Mouse (Mus musculus): Measurements from ENCODE around the gene Smim17. TPM values are rescaled to one million over a fixed set of nuclear protein-coding genes. Genes with fewer than 3 reads are reported as not detected.
A peak's percentile ranks its signal among the peaks of the same experiment; 100 is the strongest.
"Not testable (repeated sequence)": the region's sequence is repeated elsewhere in the genome, so short reads cannot be mapped to it uniquely, and the experiment has no call there.

Gene Smim17
- polyA plus RNA-seq (2015; fragmentation: Nextera tagmentation; extraction: Ambion mirVana): 0.20 TPM in 1 of 2 replicates, not detected in the other

DNA sequence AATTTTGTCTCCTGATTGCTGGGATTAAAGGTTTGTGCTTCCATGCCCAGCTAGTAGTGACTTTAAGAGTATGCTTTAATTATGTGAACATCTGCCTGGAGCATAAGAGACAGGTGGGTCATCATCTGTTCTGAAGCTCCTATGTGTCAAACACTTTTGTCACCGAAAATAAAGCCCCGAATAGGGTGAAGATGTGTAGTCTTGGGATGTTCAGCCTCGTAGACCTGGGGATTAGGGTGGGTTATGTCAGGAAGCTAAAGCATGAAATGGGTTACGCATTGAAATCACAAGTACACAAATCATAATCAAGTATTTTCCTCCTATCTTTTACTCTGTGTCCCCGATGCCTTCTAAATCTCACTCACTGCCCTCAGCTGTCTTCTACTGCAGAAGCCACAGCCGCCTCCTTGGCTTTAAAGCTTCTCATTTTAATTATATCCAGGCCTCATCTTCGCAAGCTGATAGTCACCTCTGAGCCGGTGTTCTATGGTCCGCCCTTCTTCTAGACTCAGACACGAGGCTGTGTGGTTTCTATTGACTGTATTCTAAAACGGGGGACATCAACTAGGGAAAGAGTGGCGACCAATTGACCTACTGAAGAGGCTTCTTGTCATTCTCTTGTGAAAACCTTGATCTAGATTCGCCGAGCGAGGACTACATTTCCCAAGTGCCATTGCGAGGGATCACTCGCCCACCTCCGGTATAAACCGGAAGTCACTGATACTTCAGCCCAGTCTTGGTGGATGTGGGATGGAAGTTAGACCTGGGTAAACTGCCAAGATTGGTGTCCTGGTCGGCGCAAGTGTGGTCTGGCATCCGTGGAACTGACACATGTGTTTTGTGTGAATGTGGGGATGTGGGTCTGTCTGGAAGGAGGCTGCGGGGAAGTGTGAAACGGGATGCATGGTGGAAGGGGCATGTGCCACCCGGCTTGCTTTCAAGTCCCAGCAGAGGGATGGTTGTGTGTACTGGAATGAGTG, at the start of gene Smim17:
Gene Smim17, plus strand, starts transcription at position 720 of the 980 bp plus-strand sequence.
- H3K9ac ChIP-seq: peak within 1 kb of the TSS; percentile 29
- H3K4me1 ChIP-seq: peaks cover 6% of the 10 kb centered on the region; the same call in 1 of the 2 replicates
- 27% methylated on average over 25 of the region's 25 CpGs for WGBS
- H3K36me3 ChIP-seq: peaks cover 21% of the 10 kb centered on the region
- ATAC-seq (ENCODE audit: borderline replicate concordance, extremely low read depth, low FRiP score, low TSS enrichment): peak; percentile 89
- no peaks in the 10 kb centered on the region for H3K27me3 ChIP-seq
- peak within 1 kb of the TSS; percentile 47 for H3K4me3 ChIP-seq
- H3K27ac ChIP-seq: no peak within 1 kb of the TSS
- H3K4me2 ChIP-seq: peak within 1 kb of the TSS; percentile 68
- no peaks in the 10 kb centered on the region for H3K9me3 ChIP-seq

DNA sequence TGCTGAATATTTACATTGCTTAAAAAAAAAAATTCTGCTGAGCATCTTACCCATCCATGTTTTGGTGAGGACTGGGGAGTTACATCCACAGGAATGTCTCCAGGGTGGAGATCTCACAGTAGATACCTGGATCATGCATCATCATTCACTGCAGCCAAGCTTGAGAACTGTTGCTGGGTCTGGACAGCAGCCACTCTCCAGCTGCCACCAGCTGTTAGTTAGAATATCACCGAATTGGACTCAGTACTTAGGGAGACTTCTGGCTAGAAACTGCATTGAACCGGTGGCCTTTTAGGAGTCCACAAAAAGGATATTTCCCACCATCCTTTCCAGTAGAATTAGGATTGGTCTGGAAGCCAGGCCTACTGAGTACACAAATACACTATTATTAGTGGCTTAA, 40.4 kb upstream of the Smim17 start:
- Histone ChIP-seq H3K9me3 (no peaks in the 10 kb centered on the region), H3K4me3 (no peak overlapping the region), H3K4me1 (peaks cover 5% of the 10 kb centered on the region; the same call in 1 of the 2 replicates), H3K36me3 (no peaks in the 10 kb centered on the region), H3K9ac (no peak overlapping the region), H3K4me2 (no peak overlapping the region), H3K27ac (no peak overlapping the region), H3K27me3 (no peaks in the 10 kb centered on the region)
- ATAC-seq (ENCODE audit: borderline replicate concordance, extremely low read depth, low FRiP score, low TSS enrichment): no peak
- 46% methylated on average over 2 of the region's 2 CpGs for WGBS

DNA sequence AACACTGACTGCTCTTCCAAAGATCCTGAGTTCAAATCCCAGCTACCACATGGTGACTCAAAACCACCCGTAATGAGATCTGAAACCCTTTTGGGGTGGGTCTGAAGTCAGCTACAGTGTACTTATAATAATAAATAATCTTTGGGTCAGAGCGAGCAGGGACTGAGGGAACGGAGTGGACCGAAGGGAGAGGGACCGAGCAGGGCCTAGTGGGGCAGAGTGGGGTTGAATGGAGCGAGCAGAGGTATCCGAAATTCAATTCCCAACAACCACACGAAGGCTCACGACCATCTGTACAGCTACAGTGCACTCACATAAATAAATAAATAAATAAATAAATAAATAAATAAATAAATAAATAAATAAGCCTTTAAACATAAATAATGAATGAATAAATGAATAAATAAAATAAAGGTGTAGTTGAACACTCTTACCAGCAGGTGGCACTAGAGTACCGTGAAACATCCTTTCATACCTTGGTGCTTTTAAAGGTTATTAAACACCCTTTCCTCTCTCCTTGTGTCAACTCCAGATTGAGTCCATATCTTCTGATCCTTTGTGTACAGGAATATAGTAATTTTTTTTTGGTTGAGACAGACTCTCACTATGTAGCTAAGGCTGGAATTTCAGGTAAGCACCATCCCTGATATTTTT, 39.5 kb upstream of the Smim17 start:
- Histone ChIP-seq H3K4me2 (no peak overlapping the region), H3K27me3 (no peaks in the 10 kb centered on the region), H3K4me3 (no peak overlapping the region), H3K27ac (no peak overlapping the region), H3K9me3 (no peaks in the 10 kb centered on the region), H3K4me1 (peaks cover 5% of the 10 kb centered on the region; the same call in 1 of the 2 replicates), H3K36me3 (no peaks in the 10 kb centered on the region), H3K9ac (no peak overlapping the region)
- ATAC-seq (ENCODE audit: borderline replicate concordance, extremely low read depth, low FRiP score, low TSS enrichment): no peak
- 52% methylated on average over 10 of the region's 10 CpGs for WGBS

DNA sequence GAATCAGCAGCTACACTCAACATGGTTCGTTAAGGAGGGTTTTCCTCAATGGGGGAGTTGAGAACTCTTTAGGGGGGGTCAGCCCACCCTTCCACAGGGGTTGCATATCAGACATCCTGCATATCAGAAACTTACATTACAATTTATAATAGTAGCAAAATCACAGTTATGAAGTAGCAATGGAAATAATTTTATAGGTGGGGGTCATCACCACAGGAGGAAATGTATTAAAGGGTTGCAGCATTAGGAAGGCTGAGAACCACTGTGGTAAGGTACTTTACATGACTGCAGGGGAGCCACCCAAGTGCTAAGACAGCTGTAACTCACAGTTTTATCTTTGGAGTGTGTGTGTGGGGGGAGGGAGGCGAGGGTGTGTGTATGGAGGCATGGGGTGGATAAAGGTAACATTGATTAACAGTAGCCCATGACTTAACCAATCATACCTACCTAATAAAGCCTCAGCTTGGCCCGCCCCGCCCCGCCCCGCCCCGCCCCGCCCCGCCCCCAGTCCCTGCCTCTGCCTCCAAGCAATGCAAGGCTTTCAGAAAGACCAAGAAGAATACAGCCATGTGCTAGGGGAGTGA, 37.9 kb upstream of the Smim17 start:
- no peak overlapping the region for H3K4me2 ChIP-seq
- no peaks in the 10 kb centered on the region for H3K36me3 ChIP-seq
- H3K9ac ChIP-seq: no peak overlapping the region
- no peak overlapping the region for H3K27ac ChIP-seq
- no peak for ATAC-seq (ENCODE audit: borderline replicate concordance, extremely low read depth, low FRiP score, low TSS enrichment)
- H3K4me1 ChIP-seq: peaks cover 5% of the 10 kb centered on the region; the same call in 1 of the 2 replicates
- 21% methylated on average over 9 of the region's 9 CpGs for WGBS
- no peaks in the 10 kb centered on the region for H3K27me3 ChIP-seq
- H3K4me3 ChIP-seq: no peak overlapping the region
- H3K9me3 ChIP-seq: no peaks in the 10 kb centered on the region

DNA sequence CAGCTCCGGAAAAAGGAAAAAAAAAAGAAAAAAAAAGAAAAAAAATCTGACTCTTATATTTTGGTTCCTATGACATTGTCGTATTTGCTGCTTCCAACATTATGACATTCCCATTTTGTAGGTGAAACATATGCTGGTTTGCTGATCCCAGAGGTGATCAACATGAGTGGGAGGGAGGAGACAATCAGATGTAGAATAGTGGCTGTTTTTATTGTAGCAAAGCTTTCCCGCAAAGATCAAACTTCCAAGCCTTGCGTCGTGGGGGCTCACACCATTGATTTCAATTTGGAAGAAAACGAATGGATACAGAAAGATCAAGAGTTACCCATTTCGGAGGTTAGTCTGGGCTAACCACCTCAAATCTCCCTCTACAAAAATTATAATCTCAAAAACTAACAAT, 36.8 kb upstream of the Smim17 start:
- ATAC-seq (ENCODE audit: borderline replicate concordance, extremely low read depth, low FRiP score, low TSS enrichment): no peak
- peak overlapping the region; percentile 52 for H3K9ac ChIP-seq
- peak overlapping the region; percentile 95 for H3K27ac ChIP-seq
- peak overlapping the region; percentile 78 for H3K4me2 ChIP-seq
- H3K4me3 ChIP-seq: peak overlapping the region; percentile 66
- no peaks in the 10 kb centered on the region for H3K27me3 ChIP-seq
- WGBS: 22% methylated on average over 7 of the region's 7 CpGs
- peaks cover 5% of the 10 kb centered on the region; the same call in 1 of the 2 replicates for H3K4me1 ChIP-seq
- no peaks in the 10 kb centered on the region for H3K9me3 ChIP-seq
- no peaks in the 10 kb centered on the region for H3K36me3 ChIP-seq

DNA sequence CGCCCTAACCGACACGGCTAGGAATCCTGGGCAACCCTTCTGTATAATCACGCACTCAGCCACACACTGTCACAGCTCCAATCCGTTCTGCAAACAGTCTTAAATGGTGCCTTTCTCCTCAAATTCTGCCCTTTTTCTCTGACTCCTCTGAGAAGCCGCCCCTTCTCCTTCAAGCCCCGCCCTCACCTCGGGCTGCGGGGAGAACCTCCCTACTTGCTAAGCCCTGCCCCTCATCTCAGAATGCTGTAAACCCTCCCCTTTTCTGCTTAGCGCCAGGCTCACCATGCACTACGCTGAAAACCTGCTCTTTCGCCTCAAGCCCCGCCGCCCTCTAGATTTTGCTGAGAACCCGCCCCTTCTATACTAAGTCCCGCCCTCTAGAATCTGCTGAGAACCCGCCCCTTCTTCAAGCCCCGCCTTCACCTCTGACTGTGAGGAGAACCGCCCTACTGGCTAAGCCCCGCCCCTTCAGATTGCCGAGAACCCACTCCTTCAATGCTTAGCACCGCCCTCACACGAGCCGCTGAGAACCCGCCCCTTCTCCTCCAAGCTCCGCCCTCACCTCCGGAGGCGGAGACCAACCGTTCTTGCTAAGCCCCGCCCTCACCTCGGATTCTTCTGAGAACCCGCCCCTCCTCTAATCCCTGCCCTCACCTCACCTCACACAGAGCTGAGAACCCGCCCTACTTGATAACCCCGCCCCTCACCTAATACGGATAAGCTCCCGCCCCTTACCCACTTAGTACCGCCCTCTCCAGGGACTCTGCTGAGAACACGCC, 36.1 kb upstream of the Smim17 start:
- H3K9ac ChIP-seq: peak overlapping the region; percentile 66

DNA sequence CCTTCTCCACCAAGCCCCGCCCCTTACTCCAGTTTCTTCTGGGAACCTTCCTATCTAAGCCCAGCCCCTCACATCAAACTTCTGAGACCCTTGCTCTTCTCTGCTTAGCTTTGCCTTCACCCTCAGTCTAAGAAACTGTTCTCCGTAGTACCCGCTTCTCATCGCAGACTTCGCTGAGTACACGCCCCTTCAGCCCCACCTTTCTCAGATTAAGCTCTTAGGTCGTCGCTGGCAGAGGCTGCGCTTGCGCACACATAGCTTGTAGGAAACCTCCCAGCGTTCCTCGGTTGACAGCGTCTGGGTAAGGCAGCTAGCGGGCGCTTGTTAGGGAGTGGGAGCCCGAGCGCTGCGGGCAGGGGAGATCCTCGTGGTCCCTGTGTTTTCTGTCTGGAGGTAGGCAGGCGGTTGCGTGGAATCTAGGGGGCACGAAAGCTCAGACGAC, 35.4 kb upstream of the Smim17 start, which contains the start of gene Zfp78:
Gene Zfp78, plus strand, starts transcription at position 234 of the 442 bp plus-strand sequence.
- peak within 1 kb of the TSS; percentile 95 for H3K27ac ChIP-seq
- WGBS: 1% methylated on average over 23 of the region's 23 CpGs
- peak within 1 kb of the TSS; percentile 66 for H3K9ac ChIP-seq
- peaks cover 5% of the 10 kb centered on the region; the same call in 1 of the 2 replicates for H3K4me1 ChIP-seq
- peak within 1 kb of the TSS; percentile 66 for H3K4me3 ChIP-seq
- peak within 1 kb of the TSS; percentile 78 for H3K4me2 ChIP-seq
- ATAC-seq (ENCODE audit: borderline replicate concordance, extremely low read depth, low FRiP score, low TSS enrichment): peak; percentile 84
- H3K36me3 ChIP-seq: no peaks in the 10 kb centered on the region
- H3K27me3 ChIP-seq: no peaks in the 10 kb centered on the region
- H3K9me3 ChIP-seq: no peaks in the 10 kb centered on the region

More for the DNA sequence above, 36.1 kb upstream of the Smim17 start:
- Histone ChIP-seq H3K36me3 (no peaks in the 10 kb centered on the region), H3K4me2 (peak overlapping the region; percentile 78), H3K4me3 (peak overlapping the region; percentile 66), H3K27ac (peak overlapping the region; percentile 95), H3K9me3 (no peaks in the 10 kb centered on the region), H3K27me3 (no peaks in the 10 kb centered on the region), H3K4me1 (peaks cover 5% of the 10 kb centered on the region; the same call in 1 of the 2 replicates)
- under 1% methylated on average over 35 of the region's 38 CpGs for WGBS
- ATAC-seq (ENCODE audit: borderline replicate concordance, extremely low read depth, low FRiP score, low TSS enrichment): peak; percentile 94

DNA sequence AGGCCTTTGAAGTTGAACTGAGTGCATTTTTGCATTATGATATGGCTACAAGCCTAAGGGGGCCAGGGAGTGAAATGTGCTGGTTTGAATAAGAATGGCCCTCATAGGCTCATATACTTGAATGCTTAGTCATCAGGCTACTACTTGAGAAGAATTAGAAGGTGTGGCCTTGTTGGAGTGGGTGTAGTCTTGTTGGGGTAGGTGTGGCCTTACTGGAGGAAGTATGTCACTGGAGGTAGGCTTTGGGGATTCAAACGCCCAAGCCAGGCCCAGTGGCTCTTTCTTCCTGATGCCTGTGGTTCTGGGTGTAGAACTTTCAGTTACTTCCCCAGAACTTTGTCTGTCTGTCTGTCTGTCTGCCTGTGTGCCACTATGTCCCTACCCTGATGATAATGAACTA, 33.8 kb upstream of the Smim17 start:
- whole genome bisulfite sequencing: 58% methylated on average over 1 of the region's 1 CpGs
- H3K27ac ChIP-seq: no peak overlapping the region

DNA sequence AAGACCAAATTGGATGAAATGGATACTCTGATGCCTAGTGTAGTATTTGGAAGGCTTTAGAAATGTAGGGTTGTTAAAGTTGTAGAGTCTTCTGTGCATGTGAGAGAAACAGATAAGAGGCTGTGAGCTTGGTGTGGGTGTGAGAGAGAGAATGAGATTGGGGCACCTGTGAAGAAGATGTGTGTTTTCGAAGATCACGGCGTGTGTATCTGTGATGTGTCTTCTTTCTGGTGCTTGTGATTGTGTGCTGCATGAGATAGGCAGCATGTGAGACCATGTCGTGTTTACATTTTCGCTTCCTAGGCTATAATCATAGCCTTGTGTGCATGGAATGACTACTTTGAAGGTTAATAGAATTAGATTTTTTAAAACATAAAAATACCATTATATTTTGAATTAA, 31.3 kb upstream of the Smim17 start:
- Histone ChIP-seq H3K27ac (no peak overlapping the region), H3K27me3 (no peaks in the 10 kb centered on the region), H3K4me3 (no peak overlapping the region), H3K36me3 (no peaks in the 10 kb centered on the region), H3K9me3 (no peaks in the 10 kb centered on the region), H3K4me2 (no peak overlapping the region), H3K4me1 (no peaks in the 10 kb centered on the region), H3K9ac (no peak overlapping the region)
- 89% methylated on average over 5 of the region's 5 CpGs for WGBS
- no peak for ATAC-seq (ENCODE audit: borderline replicate concordance, extremely low read depth, low FRiP score, low TSS enrichment)

More for the DNA sequence above, 33.8 kb upstream of the Smim17 start:
- no peaks in the 10 kb centered on the region for H3K9me3 ChIP-seq
- H3K27me3 ChIP-seq: no peaks in the 10 kb centered on the region
- H3K36me3 ChIP-seq: no peaks in the 10 kb centered on the region
- no peak for ATAC-seq (ENCODE audit: borderline replicate concordance, extremely low read depth, low FRiP score, low TSS enrichment)
- H3K4me3 ChIP-seq: no peak overlapping the region
- H3K9ac ChIP-seq: no peak overlapping the region
- H3K4me2 ChIP-seq: no peak overlapping the region
- peaks cover 5% of the 10 kb centered on the region; the same call in 1 of the 2 replicates for H3K4me1 ChIP-seq

DNA sequence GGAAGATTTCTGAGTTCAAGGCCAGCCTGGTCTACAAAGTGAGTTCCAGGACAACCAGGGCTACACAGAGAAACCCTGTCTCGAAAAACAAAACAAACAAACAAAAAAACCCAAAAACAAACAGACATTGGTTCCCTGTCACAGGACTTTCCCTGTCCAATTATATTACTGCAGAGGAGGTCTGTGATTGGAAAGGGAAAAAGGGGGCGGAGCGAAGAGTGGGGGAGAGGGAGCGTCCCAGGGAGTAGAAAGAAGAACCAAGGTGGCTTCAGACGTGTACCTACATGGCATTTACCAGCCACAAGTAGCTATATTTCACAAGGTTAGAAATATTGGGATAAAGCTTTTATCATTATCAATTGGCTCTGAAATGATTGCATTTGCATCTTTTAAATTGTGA, 30.4 kb upstream of the Smim17 start:
- not testable (repeated sequence) for H3K4me1 ChIP-seq; ATAC-seq (ENCODE audit: borderline replicate concordance, extremely low read depth, low FRiP score, low TSS enrichment); H3K4me2 ChIP-seq; H3K9me3 ChIP-seq; H3K27me3 ChIP-seq; H3K27ac ChIP-seq; H3K4me3 ChIP-seq; H3K9ac ChIP-seq; H3K36me3 ChIP-seq
- WGBS: 75% methylated on average over 5 of the region's 5 CpGs

DNA sequence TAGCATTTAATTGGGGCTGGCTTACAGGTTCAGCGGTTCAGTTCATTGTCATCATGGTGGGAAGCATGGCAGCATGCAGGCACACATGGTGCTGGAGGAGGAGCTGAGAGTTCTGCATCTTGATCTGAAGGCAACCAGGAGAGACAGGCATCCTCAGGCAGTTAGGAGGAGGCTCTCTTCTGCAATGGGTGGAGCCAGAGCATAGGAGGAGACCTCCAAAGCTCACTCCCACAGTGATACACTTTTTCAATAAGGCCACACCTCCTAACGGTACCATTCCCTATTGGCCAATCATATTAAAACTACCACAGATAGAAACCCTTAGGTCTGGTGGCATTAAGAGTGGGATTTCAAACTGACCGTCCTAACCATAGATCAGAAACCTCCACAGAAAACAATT, 29.1 kb upstream of the Smim17 start:
- Histone ChIP-seq H3K4me3 (no peak overlapping the region), H3K36me3 (no peaks in the 10 kb centered on the region), H3K27ac (no peak overlapping the region), H3K9me3 (no peaks in the 10 kb centered on the region), H3K9ac (no peak overlapping the region), H3K27me3 (no peaks in the 10 kb centered on the region), H3K4me1 (no peaks in the 10 kb centered on the region), H3K4me2 (no peak overlapping the region)
- WGBS: 88% methylated on average over 3 of the region's 3 CpGs
- ATAC-seq (ENCODE audit: borderline replicate concordance, extremely low read depth, low FRiP score, low TSS enrichment): no peak; the same call in 1 of the 2 replicates

Data from lung, embryonic 15.5 days (tissue).